Mouse (Mus musculus) stomach, postnatal 0 days (tissue): Measurements from ENCODE around the gene Khdc4. TPM values are rescaled to one million over a fixed set of nuclear protein-coding genes. Genes with fewer than 3 reads are reported as not detected.

Experiments
- ATAC-seq: fragments of 200-750 bp; cut with Nextera tagmentation; 2 replicates; pipeline ENCODE4 v1.8.0; 2017; ENCODE audit not compliant: low FRiP score, low TSS enrichment
- DNase-seq: peaks from one replicate; pipeline ENCODE4 v3.0.0-alpha.2; 2016; ENCODE audit warnings: low spot score
- H3K27ac ChIP-seq: fragments of 300-500 bp; sonication (generic); replicated peaks from 2 replicates; pipeline ENCODE4 v1.5.1; 2014; ENCODE audit warnings: mild to moderate bottlenecking, control low read depth
- H3K27me3 ChIP-seq: fragments of 300-500 bp; sonication (generic); 2 replicates; pipeline ENCODE4 v1.6.1; 2014; ENCODE audit warnings: low read length; ENCODE audit not compliant: control insufficient read depth, insufficient read depth
- H3K36me3 ChIP-seq: fragments of 300-500 bp; sonication (generic); 2 replicates; pipeline ENCODE4 v1.6.1; 2014; ENCODE audit warnings: low read length, mixed read lengths; ENCODE audit not compliant: control insufficient read depth, insufficient read depth
- H3K4me1 ChIP-seq: fragments of 300-500 bp; sonication (generic); replicated peaks from 2 replicates; pipeline ENCODE4 v1.6.1; 2014; ENCODE audit warnings: antibody characterized with exemption; ENCODE audit not compliant: control insufficient read depth, insufficient read depth
- H3K4me2 ChIP-seq: fragments of 300-500 bp; sonication (generic); replicated peaks from 2 replicates; pipeline ENCODE4 v1.6.1; 2014; ENCODE audit warnings: low read depth, mild to moderate bottlenecking, control low read depth, moderate library complexity
- H3K4me3 ChIP-seq: fragments of 300-500 bp; sonication (generic); 2 replicates; pipeline ENCODE4 v1.5.1; 2014; ENCODE audit warnings: low read depth, low read length, control low read depth
- H3K9ac ChIP-seq: fragments of 300-500 bp; sonication (generic); 2 replicates; pipeline ENCODE4 v1.6.1; 2014; ENCODE audit warnings: mild to moderate bottlenecking, low read length, control low read depth, mixed read lengths
- H3K9me3 ChIP-seq: fragments of 300-500 bp; sonication (generic); 2 replicates; pipeline ENCODE4 v1.6.1; 2016; ENCODE audit warnings: low read length; ENCODE audit not compliant: control insufficient read depth
- CTCF ChIP-seq: IDR thresholded peaks from 2 replicates; pipeline ENCODE4 v1.5.1; 2016; ENCODE audit warnings: antibody characterized with exemption, low read depth, mild to moderate bottlenecking, moderate library complexity
- EP300 ChIP-seq: optimal IDR thresholded peaks from 2 replicates; pipeline ENCODE3; 2016; ENCODE audit warnings: antibody characterized with exemption
- WGBS: fragments of 180-500 bp; shearing (Covaris S2); extraction: QIAGEN DNeasy Blood & Tissue Kit; methylation state at CpG from one replicate; pipeline ENCODE4 v1.1.7; 2014; 5-methylcytosine and 5-hydroxymethylcytosine counted together
- polyA plus RNA-seq: library from polyadenylated mRNA; unstranded; fragments of >200 nt; fragmentation: Nextera tagmentation; extraction: Ambion mirVana; gene quantifications from 2 replicates; pipeline ENCODE4 v1.2.1, GENCODE M21; 2015

Gene Khdc4
- polyA plus RNA-seq, 1 experiment from 2014 or later: 38.1 TPM

GRCm38 (mm10) chr3:88683814-88684213 lies 1.8 kb upstream of the Khdc4 start:
- Histone ChIP-seq H3K27ac (peak overlapping the region; percentile 78), H3K9ac (no peak overlapping the region), H3K4me3 (no peak overlapping the region), H3K36me3 (no peaks in the 10 kb centered on the region), H3K9me3 (no peaks in the 10 kb centered on the region), H3K27me3 (no peaks in the 10 kb centered on the region), H3K4me1 (no peaks in the 10 kb centered on the region), H3K4me2 (no peak overlapping the region)
- ATAC-seq (peak; percentile 8; the same call in 1 of the 2 replicates), DNase-seq (peak; percentile 21)
- 72% methylated on average over 2 of the region's 2 CpGs for WGBS
- TF ChIP-seq CTCF (no peak), EP300 (no peak)

- ATAC-seq (peak; percentile 74), DNase-seq (peak; percentile 41)
- Histone ChIP-seq H3K27ac (peak overlapping the region; percentile 92), H3K4me2 (peak overlapping the region; percentile 83), H3K9ac (no peak overlapping the region; the same call in 1 of the 2 replicates), H3K4me3 (peak overlapping the region; percentile 75), H3K36me3 (peaks cover under 1% of the 10 kb centered on the region; the same call in 1 of the 2 replicates), H3K27me3 (no peaks in the 10 kb centered on the region), H3K4me1 (no peaks in the 10 kb centered on the region), H3K9me3 (no peaks in the 10 kb centered on the region)
- WGBS: 35% methylated on average over 7 of the region's 8 CpGs
- TF ChIP-seq EP300 (no peak), CTCF (peak; percentile 38)
Measured at GRCm38 (mm10) chr3:88684236-88684979, 1.2 kb upstream of the Khdc4 start.

DNA sequence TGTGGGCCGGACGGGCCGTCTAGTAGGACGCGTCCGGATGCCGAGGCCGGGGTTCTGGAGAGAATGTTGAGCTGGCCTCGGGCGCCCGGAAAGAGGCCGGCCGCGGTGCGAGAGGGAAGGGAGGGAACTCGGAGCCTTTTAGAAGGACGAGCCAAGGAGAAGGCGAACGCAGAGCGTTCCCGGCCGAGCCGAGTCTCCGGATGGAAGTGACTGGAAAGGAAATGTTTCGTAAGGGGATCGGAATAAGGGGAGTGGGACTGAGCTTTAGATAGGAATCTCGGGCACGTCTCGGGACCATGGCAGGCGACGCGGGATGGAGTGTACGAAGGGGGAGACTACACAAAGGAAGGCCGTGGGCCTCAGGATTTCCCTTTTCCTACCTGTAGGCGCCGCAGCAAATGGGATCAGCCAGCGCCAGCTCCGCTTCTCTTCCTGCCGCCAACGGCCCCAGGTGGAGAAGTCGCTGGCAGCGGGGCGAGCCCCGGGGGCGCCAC lies 402 bp downstream of the Khdc4 start:
- TF ChIP-seq CTCF (peak; percentile 54), EP300 (peak; percentile 13)
- peak overlapping the region; percentile 97 for H3K9ac ChIP-seq
- H3K9me3 ChIP-seq: no peaks in the 10 kb centered on the region
- WGBS: under 1% methylated on average over 44 of the region's 45 CpGs
- no peaks in the 10 kb centered on the region for H3K4me1 ChIP-seq
- peak; percentile 45 for ATAC-seq
- H3K36me3 ChIP-seq: peaks cover 13% of the 10 kb centered on the region
- H3K4me2 ChIP-seq: peak overlapping the region; percentile 83
- peak overlapping the region; percentile 97 for H3K27ac ChIP-seq
- DNase-seq: peak; percentile 79
- H3K27me3 ChIP-seq: no peaks in the 10 kb centered on the region
- H3K4me3 ChIP-seq: peak overlapping the region; percentile 75

- peak overlapping the region; percentile 97 for H3K9ac ChIP-seq
- no peaks in the 10 kb centered on the region for H3K27me3 ChIP-seq
- WGBS: 6% methylated on average over 13 of the region's 13 CpGs
- H3K36me3 ChIP-seq: peaks cover 15% of the 10 kb centered on the region
- ATAC-seq: no peak
- H3K4me1 ChIP-seq: no peaks in the 10 kb centered on the region
- DNase-seq: no peak
- TF ChIP-seq EP300 (no peak), CTCF (no peak)
- no peaks in the 10 kb centered on the region for H3K9me3 ChIP-seq
- peak overlapping the region; percentile 83 for H3K4me2 ChIP-seq
- peak overlapping the region; percentile 97; the same call in 1 of the 2 replicates for H3K27ac ChIP-seq
- peak overlapping the region; percentile 75 for H3K4me3 ChIP-seq
Measured at GRCm38 (mm10) chr3:88686734-88687611, 1.4 kb downstream of the Khdc4 start.

GRCm38 (mm10) chr3:88689079-88689478 lies 3.5 kb downstream of the Khdc4 start:
- Histone ChIP-seq H3K27ac (no peak overlapping the region), H3K9me3 (no peaks in the 10 kb centered on the region), H3K27me3 (no peaks in the 10 kb centered on the region), H3K4me1 (no peaks in the 10 kb centered on the region), H3K4me3 (no peak overlapping the region), H3K4me2 (no peak overlapping the region), H3K36me3 (peaks cover 24% of the 10 kb centered on the region), H3K9ac (no peak overlapping the region)
- TF ChIP-seq EP300 (no peak), CTCF (no peak)
- ATAC-seq (no peak), DNase-seq (no peak)
- 81% methylated on average over 5 of the region's 5 CpGs for WGBS
